Mouse (Mus musculus) 3T3-L1 (cell line): ENCODE results near the gene Gm45799.

Source experiments
- DNase-seq: peaks from one replicate; pipeline ENCODE4 v3.0.0-alpha.2; 2015; ENCODE audit warnings: low read depth, low spot score

Gm45799 gene

GRCm38 (mm10) chr7:105640233-105640893 lies at the start of gene Gm45799, which contains the start of gene Arfip2:
Gm45799 (plus strand) TSS chr7:105640552.
Arfip2 (minus strand) TSS chr7:105640416.
- DNase-seq, result peak; percentile 99

GRCm38 (mm10) chr7:105602860-105603623 lies 37.3 kb upstream of the Gm45799 start:
- DNase-seq, result peak; percentile 72

GRCm38 (mm10) chr7:105608467-105608866 lies 31.9 kb upstream of the Gm45799 start:
- no peak for DNase-seq

GRCm38 (mm10) chr7:105611767-105612166 lies 28.6 kb upstream of the Gm45799 start:
- DNase-seq, result no peak

- peak; percentile 70 for DNase-seq
Observed at GRCm38 (mm10) chr7:105614400-105614799, 26.0 kb upstream of the Gm45799 start.

GRCm38 (mm10) chr7:105615720-105616119 lies 24.6 kb upstream of the Gm45799 start:
- no peak for DNase-seq

- no peak for DNase-seq
Observed at GRCm38 (mm10) chr7:105616561-105616960, 23.8 kb upstream of the Gm45799 start.

- DNase-seq, result no peak
Observed at GRCm38 (mm10) chr7:105617810-105618209, 22.5 kb upstream of the Gm45799 start.

GRCm38 (mm10) chr7:105619701-105620100 lies 20.7 kb upstream of the Gm45799 start:
- no peak for DNase-seq

GRCm38 (mm10) chr7:105621053-105621452 lies 19.3 kb upstream of the Gm45799 start:
- DNase-seq, result peak; percentile 78

GRCm38 (mm10) chr7:105621646-105622292 lies 18.6 kb upstream of the Gm45799 start:
- peak; percentile 81 for DNase-seq

- no peak for DNase-seq
Observed at GRCm38 (mm10) chr7:105625397-105625796, 15.0 kb upstream of the Gm45799 start.

GRCm38 (mm10) chr7:105628633-105629032 lies 11.7 kb upstream of the Gm45799 start:
- peak; percentile 84 for DNase-seq

- DNase-seq, result peak; percentile 25
Observed at GRCm38 (mm10) chr7:105632551-105632972, 7.8 kb upstream of the Gm45799 start.

GRCm38 (mm10) chr7:105633127-105633800 lies 7.1 kb upstream of the Gm45799 start, which contains the start of gene Trim3:
Trim3 (minus strand) TSS chr7:105633571.
- DNase-seq, result peak; percentile 77

- DNase-seq, result no peak
Observed at GRCm38 (mm10) chr7:105633801-105634135, 6.6 kb upstream of the Gm45799 start.

- no peak for DNase-seq
Observed at GRCm38 (mm10) chr7:105634272-105634920, 6.0 kb upstream of the Gm45799 start.

GRCm38 (mm10) chr7:105635726-105636125 lies 4.6 kb upstream of the Gm45799 start:
- DNase-seq, result no peak

- no peak for DNase-seq
Observed at GRCm38 (mm10) chr7:105638776-105639175, 1.6 kb upstream of the Gm45799 start.

- peak; percentile 31 for DNase-seq
Observed at GRCm38 (mm10) chr7:105639304-105639703, 1.0 kb upstream of the Gm45799 start.

GRCm38 (mm10) chr7:105639756-105640155 lies 596 bp upstream of the Gm45799 start, which contains the start of gene Timm10b:
Timm10b (plus strand) TSS chr7:105640056.
- no peak for DNase-seq
